ENCODE assay signal across 8 mouse cellular contexts in genomic region chr11:93887080-93887447, GRCm38 (mm10). TPM values are rescaled to one million over a fixed set of nuclear protein-coding genes. Genes with fewer than 3 reads are reported as not detected.
A peak's percentile ranks its signal among the peaks of the same experiment; 100 is the strongest.
DNase-seq lines count a peak whose midpoint lies in the region; ATAC-seq and TF ChIP-seq lines count a peak whose summit lies in the region.

No protein-coding gene starts in this region.

- H3K4me1 ChIP-seq in hindbrain, postnatal 0 days (ENCODE audit: insufficient read depth, low read length), result peaks cover 9% of the 10 kb centered on the region

- peak; percentile 25 for DNase-seq in embryo, embryonic 9.5 days (ENCODE audit: extremely low spot score)
- DNase-seq in embryo, embryonic 10.5 days (ENCODE audit: low spot score), result no peak
- DNase-seq in thymus, postnatal 14 days, result peak; percentile 21
- no peak for DNase-seq in thymus, postnatal 36 days
- no peak for DNase-seq in hindbrain, postnatal 0 days (ENCODE audit: low spot score)
- peak; percentile 4 for DNase-seq in mesoderm, embryonic 11.5 days (ENCODE audit: low read depth, low spot score)
- DNase-seq in layer of hippocampus, adult 11-12 months (ENCODE audit: low spot score), result no peak
- DNase-seq in gastrocnemius, postnatal 4 days (ENCODE audit: low spot score in 2 of 2), result no peak

- WGBS in hindbrain, postnatal 0 days, result 4% methylated on average over 4 of the region's 4 CpGs

- peak overlapping the region; percentile 92 for H3K9ac ChIP-seq in hindbrain, postnatal 0 days (replicated peaks; ENCODE audit: low read length)

- peak overlapping the region; percentile 95; the same call in 1 of the 2 replicates for H3K27ac ChIP-seq in hindbrain, postnatal 0 days

- peak overlapping the region; percentile 96 for H3K4me2 ChIP-seq in hindbrain, postnatal 0 days (ENCODE audit: low read depth, low read length)

- H3K36me3 ChIP-seq in hindbrain, postnatal 0 days (ENCODE audit: insufficient read depth, low read length), result no peaks in the 10 kb centered on the region

- no peaks in the 10 kb centered on the region for H3K9me3 ChIP-seq in hindbrain, postnatal 0 days (ENCODE audit: low read length)

- H3K27me3 ChIP-seq in hindbrain, postnatal 0 days (ENCODE audit: insufficient read depth, low read length), result no peaks in the 10 kb centered on the region

- peak overlapping the region; percentile 99 for H3K4me3 ChIP-seq in hindbrain, postnatal 0 days (ENCODE audit: low read length)

- TF ChIP-seq CTCF in hindbrain, postnatal 0 days (IDR thresholded peaks at IDR 0.05; ENCODE audit: low read depth), result no peak

- ATAC-seq in hindbrain, postnatal 0 days, result no peak

RNA-seq across cellular contexts. Expression of gene Mbtd1, which starts 1.4 kb away (rescaled TPM):
- total RNA-seq in hindbrain, postnatal 0 days (2014; rRNA removed), result 15.6 and 19.1 TPM in 2 replicates
- polyA plus RNA-seq in hindbrain, postnatal 0 days (2015; fragmentation: Nextera tagmentation; extraction: Ambion mirVana), result 13.8 and 14.7 TPM in 2 replicates
- total RNA-seq in gastrocnemius, postnatal 4 days (2021), result 10 to 100 TPM; 37.4 to 37.8 TPM

RNA-seq across cellular contexts. Expression of gene Utp18, which starts 1.5 kb away (rescaled TPM):
- total RNA-seq in hindbrain, postnatal 0 days (2014; rRNA removed), result 24.4 and 25.3 TPM in 2 replicates
- 21.1 and 22.5 TPM in 2 replicates for polyA plus RNA-seq in hindbrain, postnatal 0 days (2015; fragmentation: Nextera tagmentation; extraction: Ambion mirVana)
- 10 to 100 TPM; 12.3 to 16.0 TPM for total RNA-seq in gastrocnemius, postnatal 4 days (2021)

Comparison
In these comparisons a context has a peak if more than half of its experiments do, and no peak if none do; other contexts are left out.
1. DNase-seq: peak in embryo, embryonic 9.5 days (single experiment), thymus, postnatal 14 days (single experiment) and mesoderm, embryonic 11.5 days (single experiment); none in embryo, embryonic 10.5 days (single experiment), thymus, postnatal 36 days (0 of 2), hindbrain, postnatal 0 days (single experiment), layer of hippocampus, adult 11-12 months (single experiment) and gastrocnemius, postnatal 4 days (0 of 2).